ENCODE assay signal across 9 mouse cellular contexts in the genomic region with DNA sequence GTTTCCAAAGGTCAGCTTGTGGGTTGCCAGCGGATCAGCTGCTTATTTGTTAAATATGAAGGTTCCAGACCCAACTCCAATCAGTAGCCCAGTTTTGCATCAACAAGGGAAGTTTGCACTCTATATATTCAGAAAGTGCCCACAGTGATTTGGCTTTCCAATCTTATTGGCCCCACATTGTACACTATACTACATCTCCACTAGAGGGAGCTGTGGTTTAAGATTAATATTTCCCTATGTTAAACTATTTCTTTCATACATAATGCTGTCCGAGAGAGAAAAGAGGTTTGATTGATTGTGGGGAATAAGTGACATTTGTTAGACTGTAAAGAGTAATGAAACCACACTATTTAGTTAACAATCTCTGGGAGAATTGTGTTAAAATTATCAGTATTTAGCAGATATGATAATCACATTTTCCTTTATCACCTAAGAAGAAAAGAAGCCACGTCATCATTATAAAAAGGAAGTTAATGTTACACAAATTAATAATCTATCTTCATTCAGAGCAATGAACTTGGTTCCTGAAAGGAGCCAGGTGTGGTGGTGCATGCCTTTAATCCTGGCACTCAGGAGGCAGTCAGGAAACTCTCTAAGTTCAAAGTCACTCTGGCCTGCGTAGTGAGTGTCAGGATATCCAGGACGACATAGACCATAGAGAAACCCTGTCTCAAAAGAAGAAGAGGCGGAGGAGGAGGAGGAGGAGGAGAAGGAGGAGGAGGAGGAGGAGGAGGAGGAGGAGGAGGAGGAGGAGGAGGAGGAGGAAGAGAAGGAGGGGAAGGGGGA. TPM values are rescaled to one million over a fixed set of nuclear protein-coding genes. Genes with fewer than 3 reads are reported as not detected.
DNase-seq lines count a peak whose midpoint lies in the region; ATAC-seq lines count a peak whose summit lies in the region.
"Had no signal": no experiment of that assay in that cellular context is flagged by ENCODE, and none has a peak within 500 bp of the region (broad histone marks: within the 10 kb centered on the region; RNA-seq: fewer than 3 reads in every experiment).

No protein-coding gene starts in this region.

- H3K27me3 ChIP-seq in forebrain, embryonic 12.5 days, result no peaks in the 10 kb centered on the region
- H3K27me3 ChIP-seq in forebrain, embryonic 10.5 days (ENCODE audit: poor library complexity, severe bottlenecking), result no peaks in the 10 kb centered on the region
- no peaks in the 10 kb centered on the region for H3K27me3 ChIP-seq in midbrain, embryonic 12.5 days
- no peaks in the 10 kb centered on the region for H3K27me3 ChIP-seq in midbrain, embryonic 15.5 days (replicated peaks)
- no peaks in the 10 kb centered on the region for H3K27me3 ChIP-seq in forebrain, embryonic 13.5 days
- no peaks in the 10 kb centered on the region for H3K27me3 ChIP-seq in splenic B cell, adult 2 months (ENCODE audit: control insufficient read depth, insufficient read depth, low read length, poor library complexity, severe bottlenecking)
- H3K27me3 ChIP-seq in heart, embryonic 11.5 days (ENCODE audit: control insufficient read depth, insufficient read depth, low read length), result no peaks in the 10 kb centered on the region
- H3K27me3 ChIP-seq: hindbrain, embryonic 15.5 days had no signal

- H3K4me2 ChIP-seq in forebrain, embryonic 12.5 days, result no peak overlapping the region
- no peak overlapping the region for H3K4me2 ChIP-seq in midbrain, embryonic 12.5 days (replicated peaks)
- H3K4me2 ChIP-seq in midbrain, embryonic 15.5 days, result no peak overlapping the region
- H3K4me2 ChIP-seq in forebrain, embryonic 13.5 days, result no peak overlapping the region
- H3K4me2 ChIP-seq in heart, embryonic 11.5 days, result no peak overlapping the region
- H3K4me2 ChIP-seq: hindbrain, embryonic 15.5 days had no signal

- no peak overlapping the region for H3K27ac ChIP-seq in forebrain, embryonic 12.5 days
- H3K27ac ChIP-seq in forebrain, embryonic 10.5 days, result no peak overlapping the region
- H3K27ac ChIP-seq in midbrain, embryonic 12.5 days (replicated peaks), result no peak overlapping the region
- no peak overlapping the region for H3K27ac ChIP-seq in midbrain, embryonic 15.5 days
- no peak overlapping the region for H3K27ac ChIP-seq in forebrain, embryonic 13.5 days
- no peak overlapping the region for H3K27ac ChIP-seq in heart, embryonic 11.5 days (ENCODE audit: low read depth, low read length)
- H3K27ac ChIP-seq: hindbrain, embryonic 15.5 days had no signal

- H3K9ac ChIP-seq in forebrain, embryonic 12.5 days, result no peak overlapping the region
- no peak overlapping the region for H3K9ac ChIP-seq in midbrain, embryonic 12.5 days (replicated peaks)
- H3K9ac ChIP-seq in midbrain, embryonic 15.5 days, result no peak overlapping the region
- H3K9ac ChIP-seq in forebrain, embryonic 13.5 days, result no peak overlapping the region
- H3K9ac ChIP-seq in heart, embryonic 11.5 days (ENCODE audit: low read depth, low read length), result no peak overlapping the region
- H3K9ac ChIP-seq: hindbrain, embryonic 15.5 days had no signal

- no peak overlapping the region for H3K4me3 ChIP-seq in forebrain, embryonic 12.5 days (replicated peaks)
- H3K4me3 ChIP-seq in forebrain, embryonic 10.5 days, result no peak overlapping the region
- no peak overlapping the region for H3K4me3 ChIP-seq in midbrain, embryonic 12.5 days
- no peak overlapping the region for H3K4me3 ChIP-seq in midbrain, embryonic 15.5 days
- no peak overlapping the region for H3K4me3 ChIP-seq in forebrain, embryonic 13.5 days
- no peak overlapping the region for H3K4me3 ChIP-seq in heart, embryonic 11.5 days (ENCODE audit: low read depth, low read length)
- H3K4me3 ChIP-seq: hindbrain, embryonic 15.5 days had no signal

- WGBS in forebrain, embryonic 12.5 days, result 57% methylated on average over 5 of the region's 6 CpGs
- 55% methylated on average over 5 of the region's 6 CpGs for WGBS in forebrain, embryonic 10.5 days
- WGBS in midbrain, embryonic 12.5 days, result 48% methylated on average over 5 of the region's 6 CpGs
- WGBS in midbrain, embryonic 15.5 days, result 44% methylated on average over 6 of the region's 6 CpGs
- 50% methylated on average over 5 of the region's 6 CpGs for WGBS in forebrain, embryonic 13.5 days
- 37% methylated on average over 5 of the region's 6 CpGs for WGBS in heart, embryonic 11.5 days (ENCODE audit: insufficient replicate concordance)

- 0 out of 2 replicates have a peak, but pooled peaks have one; percentile 44 for ATAC-seq in forebrain, embryonic 12.5 days (ENCODE audit: low FRiP score)
- peak; percentile 50; the same call in 1 of the 2 replicates for ATAC-seq in midbrain, embryonic 12.5 days (ENCODE audit: low FRiP score, low read depth)
- ATAC-seq in midbrain, embryonic 15.5 days (replicated peaks), result no peak
- peak; percentile 63 for ATAC-seq in forebrain, embryonic 13.5 days
- ATAC-seq in heart, embryonic 11.5 days (replicated peaks; ENCODE audit: insufficient number of reproducible peaks, low FRiP score, low TSS enrichment), result no peak

- no peaks in the 10 kb centered on the region for H3K36me3 ChIP-seq in forebrain, embryonic 12.5 days (replicated peaks)
- no peaks in the 10 kb centered on the region for H3K36me3 ChIP-seq in forebrain, embryonic 10.5 days (replicated peaks)
- H3K36me3 ChIP-seq in midbrain, embryonic 12.5 days, result no peaks in the 10 kb centered on the region
- H3K36me3 ChIP-seq in midbrain, embryonic 15.5 days (replicated peaks), result no peaks in the 10 kb centered on the region
- H3K36me3 ChIP-seq in forebrain, embryonic 13.5 days (ENCODE audit: poor library complexity, severe bottlenecking), result no peaks in the 10 kb centered on the region
- no peaks in the 10 kb centered on the region for H3K36me3 ChIP-seq in splenic B cell, adult 2 months (ENCODE audit: control insufficient read depth, insufficient read depth, low read length, poor library complexity, severe bottlenecking)
- H3K36me3 ChIP-seq in heart, embryonic 11.5 days (ENCODE audit: control insufficient read depth, insufficient read depth, low read length), result no peaks in the 10 kb centered on the region
- H3K36me3 ChIP-seq: hindbrain, embryonic 15.5 days had no signal

- H3K4me1 ChIP-seq in forebrain, embryonic 12.5 days, result peaks cover 6% of the 10 kb centered on the region; the same call in 1 of the 2 replicates
- H3K4me1 ChIP-seq in forebrain, embryonic 10.5 days, result no peaks in the 10 kb centered on the region
- no peaks in the 10 kb centered on the region for H3K4me1 ChIP-seq in midbrain, embryonic 12.5 days
- no peaks in the 10 kb centered on the region for H3K4me1 ChIP-seq in midbrain, embryonic 15.5 days
- no peaks in the 10 kb centered on the region for H3K4me1 ChIP-seq in forebrain, embryonic 13.5 days
- H3K4me1 ChIP-seq in heart, embryonic 11.5 days (ENCODE audit: control insufficient read depth, insufficient read depth, low read length), result no peaks in the 10 kb centered on the region
- H3K4me1 ChIP-seq: hindbrain, embryonic 15.5 days had no signal

- DNase-seq in forebrain, embryonic 10.5 days (ENCODE audit: extremely low spot score, low spot score), result no peak
- peak; percentile 66 for DNase-seq in splenic B cell, adult 2 months (ENCODE audit: low read depth, low spot score)
- no peak for DNase-seq in heart, postnatal 4 days

- no peaks in the 10 kb centered on the region for H3K9me3 ChIP-seq in forebrain, embryonic 12.5 days
- H3K9me3 ChIP-seq in forebrain, embryonic 10.5 days, result no peaks in the 10 kb centered on the region
- no peaks in the 10 kb centered on the region for H3K9me3 ChIP-seq in midbrain, embryonic 12.5 days
- H3K9me3 ChIP-seq in midbrain, embryonic 15.5 days, result no peaks in the 10 kb centered on the region
- no peaks in the 10 kb centered on the region for H3K9me3 ChIP-seq in forebrain, embryonic 13.5 days (replicated peaks)
- no peaks in the 10 kb centered on the region for H3K9me3 ChIP-seq in heart, embryonic 11.5 days (replicated peaks; ENCODE audit: control insufficient read depth, low read length)
- H3K9me3 ChIP-seq: hindbrain, embryonic 15.5 days had no signal

RNA-seq across cellular contexts. Expression of gene Arl4a, which starts 44.8 kb away (rescaled TPM):
- polyA plus RNA-seq in forebrain, embryonic 12.5 days (2016; fragmentation: Nextera tagmentation; extraction: Ambion mirVana), result 64.5 and 70.5 TPM in 2 replicates
- polyA plus RNA-seq in forebrain, embryonic 10.5 days (2016; fragmentation: Nextera tagmentation; extraction: Ambion mirVana), result 35.0 and 36.1 TPM in 2 replicates
- polyA plus RNA-seq in midbrain, embryonic 12.5 days (2016; fragmentation: Nextera tagmentation; extraction: Ambion mirVana), result 89.2 and 98.3 TPM in 2 replicates
- 114 and 116 TPM in 2 replicates for polyA plus RNA-seq in midbrain, embryonic 15.5 days (2015; fragmentation: Nextera tagmentation; extraction: Ambion mirVana)
- polyA plus RNA-seq in forebrain, embryonic 13.5 days (2015; fragmentation: Nextera tagmentation; extraction: Ambion mirVana), result 65.0 and 69.9 TPM in 2 replicates
- total RNA-seq in heart, postnatal 4 days (2021), result 10 to 100 TPM; 27.0 to 27.5 TPM
- 35.5 and 36.4 TPM in 2 replicates for polyA plus RNA-seq in heart, embryonic 11.5 days (2014; fragmentation: Nextera tagmentation; extraction: Ambion mirVana)

RNA-seq across cellular contexts. Expression of gene Scin, which starts 51.4 kb away (rescaled TPM):
- 0.36 TPM in 1 of 2 replicates, not detected in the other for polyA plus RNA-seq in forebrain, embryonic 12.5 days (2016; fragmentation: Nextera tagmentation; extraction: Ambion mirVana)
- polyA plus RNA-seq in forebrain, embryonic 10.5 days (2016; fragmentation: Nextera tagmentation; extraction: Ambion mirVana), result not detected in 2 replicates
- polyA plus RNA-seq in midbrain, embryonic 12.5 days (2016; fragmentation: Nextera tagmentation; extraction: Ambion mirVana), result 0.09 TPM in 1 of 2 replicates, not detected in the other
- 0.06 TPM in 1 of 2 replicates, not detected in the other for polyA plus RNA-seq in midbrain, embryonic 15.5 days (2015; fragmentation: Nextera tagmentation; extraction: Ambion mirVana)
- polyA plus RNA-seq in forebrain, embryonic 13.5 days (2015; fragmentation: Nextera tagmentation; extraction: Ambion mirVana), result not detected in 2 replicates
- 1 to 10 TPM; 2.3 to 2.5 TPM for total RNA-seq in heart, postnatal 4 days (2021)
- 2.3 TPM in 2 replicates for polyA plus RNA-seq in heart, embryonic 11.5 days (2014; fragmentation: Nextera tagmentation; extraction: Ambion mirVana)

Comparison
In these comparisons a context has a peak if more than half of its experiments do, and no peak if none do; other contexts are left out.
1. ATAC-seq: peak in forebrain, embryonic 12.5 days (single experiment), midbrain, embryonic 12.5 days (single experiment) and forebrain, embryonic 13.5 days (single experiment); none in midbrain, embryonic 15.5 days (single experiment) and heart, embryonic 11.5 days (single experiment).